Mouse (Mus musculus) right cerebral cortex, postnatal 14 days (tissue): ENCODE results near the gene Agap1.

Experiments
- DNase-seq: peaks from one replicate; pipeline ENCODE4 v3.0.0; 2022

The Agap1 gene

GRCm38 (mm10) chr1:89717100-89717499 is 262.5 kb downstream of the Agap1 start:
- no peak for DNase-seq

- no peak for DNase-seq
Measured at GRCm38 (mm10) chr1:89718782-89719403, 264.3 kb downstream of the Agap1 start.

- DNase-seq = no peak
Measured at GRCm38 (mm10) chr1:89724141-89724540, 269.5 kb downstream of the Agap1 start.

- DNase-seq = no peak
Measured at GRCm38 (mm10) chr1:89724555-89724954, 269.9 kb downstream of the Agap1 start.

GRCm38 (mm10) chr1:89724957-89725356 is 270.4 kb downstream of the Agap1 start:
- DNase-seq = no peak

- DNase-seq = no peak
Measured at GRCm38 (mm10) chr1:89728481-89728880, 273.9 kb downstream of the Agap1 start.

- no peak for DNase-seq
Measured at GRCm38 (mm10) chr1:89730589-89731195, 276.1 kb downstream of the Agap1 start.

GRCm38 (mm10) chr1:89734368-89734767 is 279.8 kb downstream of the Agap1 start:
- no peak for DNase-seq

GRCm38 (mm10) chr1:89735146-89735545 is 280.5 kb downstream of the Agap1 start:
- DNase-seq = no peak

GRCm38 (mm10) chr1:89736021-89736420 is 281.4 kb downstream of the Agap1 start:
- DNase-seq = no peak

- no peak for DNase-seq
Measured at GRCm38 (mm10) chr1:89739067-89739774, 284.6 kb downstream of the Agap1 start.

- DNase-seq = no peak
Measured at GRCm38 (mm10) chr1:89739775-89740099, 285.1 kb downstream of the Agap1 start.

- DNase-seq = no peak
Measured at GRCm38 (mm10) chr1:89742359-89742758, 287.8 kb downstream of the Agap1 start.

- no peak for DNase-seq
Measured at GRCm38 (mm10) chr1:89746171-89746570, 291.6 kb downstream of the Agap1 start.

- DNase-seq = no peak
Measured at GRCm38 (mm10) chr1:89749666-89750065, 295.1 kb downstream of the Agap1 start.

GRCm38 (mm10) chr1:89750495-89750894 is 295.9 kb downstream of the Agap1 start:
- no peak for DNase-seq

GRCm38 (mm10) chr1:89750921-89751320 is 296.3 kb downstream of the Agap1 start:
- no peak for DNase-seq

- no peak for DNase-seq
Measured at GRCm38 (mm10) chr1:89751344-89751743, 296.7 kb downstream of the Agap1 start.

GRCm38 (mm10) chr1:89752659-89753058 is 298.1 kb downstream of the Agap1 start:
- no peak for DNase-seq

- DNase-seq = no peak
Measured at GRCm38 (mm10) chr1:89755358-89755757, 300.8 kb downstream of the Agap1 start.

GRCm38 (mm10) chr1:89756387-89756786 is 301.8 kb downstream of the Agap1 start:
- DNase-seq = no peak

GRCm38 (mm10) chr1:89757545-89757944 is 302.9 kb downstream of the Agap1 start:
- no peak for DNase-seq

- no peak for DNase-seq
Measured at GRCm38 (mm10) chr1:89763912-89764311, 309.3 kb downstream of the Agap1 start.

- no peak for DNase-seq
Measured at GRCm38 (mm10) chr1:89766891-89767290, 312.3 kb downstream of the Agap1 start.
